Mouse (Mus musculus) midbrain, embryonic 10.5 days (tissue): ENCODE measurements around the gene Aff4. TPM values are rescaled to one million over a fixed set of nuclear protein-coding genes. Genes with fewer than 3 reads are reported as not detected.
"Not testable (repeated sequence)": the region's sequence is repeated elsewhere in the genome, so short reads cannot be mapped to it uniquely, and the experiment has no call there.

Experiments
- DNase-seq: peaks from one replicate; pipeline ENCODE4 v3.0.0-alpha.2; 2017; ENCODE audit warnings: low spot score
- H3K27ac ChIP-seq: fragments of 300-500 bp; sonication (generic); replicated peaks from 2 replicates; pipeline ENCODE4 v1.5.1; 2016; ENCODE audit warnings: mild to moderate bottlenecking
- H3K27me3 ChIP-seq: fragments of 300-500 bp; sonication (generic); 2 replicates; pipeline ENCODE4 v1.6.1; 2016; ENCODE audit warnings: low read depth, mild to moderate bottlenecking; ENCODE audit not compliant: poor library complexity, severe bottlenecking
- H3K36me3 ChIP-seq: fragments of 300-500 bp; sonication (generic); 2 replicates; pipeline ENCODE4 v1.6.1; 2016; ENCODE audit warnings: mild to moderate bottlenecking, moderate library complexity
- H3K4me1 ChIP-seq: fragments of 300-500 bp; sonication (generic); 2 replicates; pipeline ENCODE4 v1.6.1; 2016
- H3K4me3 ChIP-seq: fragments of 300-500 bp; sonication (generic); 2 replicates; pipeline ENCODE4 v1.5.1; 2016; ENCODE audit warnings: mild to moderate bottlenecking, moderate library complexity
- H3K9me3 ChIP-seq: fragments of 300-500 bp; sonication (generic); replicated peaks from 2 replicates; pipeline ENCODE4 v1.6.1; 2016; ENCODE audit warnings: mild to moderate bottlenecking
- WGBS: fragments of 180-500 bp; shearing (Covaris S2); methylation state at CpG from one replicate; pipeline ENCODE4 v1.1.7; 2016; 5-methylcytosine and 5-hydroxymethylcytosine counted together
- polyA plus RNA-seq: library from polyadenylated mRNA; unstranded; fragments of >200 nt; fragmentation: Nextera tagmentation; extraction: Ambion mirVana; gene quantifications from 2 replicates; pipeline ENCODE4 v1.2.1, GENCODE M21; 2016

Gene Aff4
- polyA plus RNA-seq: 27.7 and 40.8 TPM in 2 replicates

DNA sequence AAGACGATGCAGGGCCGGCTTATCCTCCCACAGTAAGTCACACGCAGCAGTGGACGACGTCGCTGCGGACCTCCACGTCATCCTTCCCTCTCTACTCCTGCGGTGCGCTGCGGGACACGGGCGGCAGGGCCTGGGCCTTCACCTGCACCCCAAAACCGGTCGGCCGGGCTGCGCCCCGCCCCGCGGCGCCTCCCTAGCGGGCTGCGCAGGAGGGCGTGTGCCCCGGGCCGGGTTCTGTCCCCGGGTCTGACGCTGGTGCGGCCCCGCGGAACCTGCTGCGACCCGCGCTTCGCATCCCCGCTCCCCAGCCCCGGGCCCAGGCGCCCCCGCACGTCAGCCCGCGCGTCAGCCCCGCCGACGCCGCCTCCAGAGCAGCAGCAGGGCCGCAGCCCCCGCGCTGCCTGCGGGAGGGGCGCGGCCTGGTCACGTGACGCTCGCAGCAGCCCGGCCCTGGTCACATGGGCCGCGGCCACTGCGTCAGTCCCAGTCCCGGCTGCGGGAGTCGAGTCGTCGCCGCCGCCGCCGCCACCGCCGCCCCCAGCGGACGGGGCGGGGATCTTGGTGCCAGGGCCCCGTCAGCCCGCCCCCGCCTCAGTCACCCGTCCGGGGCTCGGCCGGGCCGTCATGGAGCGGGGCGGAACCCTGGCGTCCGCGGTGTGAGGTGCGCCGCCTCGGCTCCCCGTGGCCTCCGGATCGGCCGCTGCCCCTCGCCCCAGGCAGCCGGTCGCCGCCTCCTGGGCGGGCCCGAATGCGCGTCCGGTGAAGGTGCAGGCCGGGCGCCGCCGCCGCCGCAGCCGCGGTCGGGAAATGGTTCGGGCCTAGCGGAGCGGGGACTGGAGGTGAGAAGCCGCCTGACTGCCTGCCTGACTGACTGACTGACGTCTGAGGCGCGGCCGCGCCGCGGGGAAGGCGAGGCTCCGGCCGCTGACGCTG lies at the start of gene Aff4:
TSS of gene Aff4 (plus strand) at position 543 of the 933 bp plus-strand sequence.
- peak within 1 kb of the TSS; percentile 98 for H3K27ac ChIP-seq
- H3K9me3 ChIP-seq: no peaks in the 10 kb centered on the region
- H3K4me1 ChIP-seq: peaks cover 17% of the 10 kb centered on the region
- H3K27me3 ChIP-seq: no peaks in the 10 kb centered on the region; the same call in 1 of the 2 replicates
- peaks cover 14% of the 10 kb centered on the region for H3K36me3 ChIP-seq
- DNase-seq: peak; percentile 91
- WGBS: under 1% methylated on average over 120 of the region's 127 CpGs
- H3K4me3 ChIP-seq: peak within 1 kb of the TSS; percentile 97

DNA sequence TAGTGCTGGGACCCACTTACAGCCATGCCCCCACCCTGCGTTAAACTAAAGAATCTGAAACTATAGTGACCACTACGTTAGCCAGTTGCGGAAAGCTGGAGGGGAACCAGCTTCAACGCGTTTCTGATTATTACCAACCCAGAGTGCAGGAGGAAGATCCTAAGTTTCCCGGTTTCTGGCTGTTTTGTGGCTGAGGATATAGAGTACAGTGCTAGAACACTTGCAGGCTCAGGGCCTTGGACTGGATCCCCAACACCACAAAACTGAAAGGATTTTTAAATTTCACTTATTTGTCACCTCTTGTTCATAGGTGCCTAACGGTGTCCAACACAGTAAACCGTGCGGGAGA lies 49.5 kb upstream of the Aff4 start:
- Histone ChIP-seq H3K4me1 (peaks cover 31% of the 10 kb centered on the region), H3K9me3 (no peaks in the 10 kb centered on the region), H3K27me3 (no peaks in the 10 kb centered on the region), H3K27ac (peak overlapping the region; percentile 95), H3K36me3 (peaks cover 24% of the 10 kb centered on the region), H3K4me3 (peak overlapping the region; percentile 99)
- DNase-seq: no peak
- 63% methylated on average over 9 of the region's 9 CpGs for WGBS

DNA sequence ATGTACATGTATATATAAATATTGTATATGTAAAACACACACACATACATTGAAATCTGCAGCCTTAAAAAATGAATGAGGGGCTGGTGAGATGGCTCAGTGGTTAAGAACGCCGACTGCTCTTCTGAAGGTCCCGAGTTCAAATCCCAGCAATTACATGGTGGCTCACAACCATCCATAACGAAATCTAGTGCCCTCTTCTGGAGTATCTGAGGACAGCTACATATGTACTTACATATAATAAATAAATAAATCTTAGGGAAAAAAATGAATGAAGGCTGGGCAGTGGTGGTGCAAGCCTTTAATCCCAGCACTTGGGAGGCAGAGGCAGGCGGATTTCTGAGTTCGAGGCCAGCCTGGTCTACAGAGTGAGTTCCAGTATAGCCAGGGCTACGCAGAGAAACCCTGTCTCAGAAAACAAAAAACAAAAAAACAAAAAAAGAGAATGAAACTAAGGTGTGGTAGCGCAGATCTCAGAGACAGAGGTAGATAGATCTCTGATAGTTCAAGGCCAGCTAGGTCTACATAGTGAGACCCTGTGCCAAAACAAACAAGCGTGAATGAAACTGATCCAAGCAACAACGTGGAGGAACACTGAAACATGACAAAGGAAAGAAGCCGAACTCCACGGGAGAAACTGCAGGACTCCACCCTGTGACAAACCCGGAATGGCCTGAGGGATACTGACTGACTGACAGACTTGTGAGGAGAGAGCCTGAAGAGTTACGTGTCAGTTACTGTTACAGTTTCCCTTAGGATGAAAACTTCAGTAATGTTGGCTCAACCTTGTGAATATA lies 46.4 kb upstream of the Aff4 start:
- Histone ChIP-seq H3K27ac (no peak overlapping the region), H3K4me1 (peaks cover 10% of the 10 kb centered on the region), H3K36me3 (no peaks in the 10 kb centered on the region), H3K4me3 (no peak overlapping the region), H3K9me3 (no peaks in the 10 kb centered on the region), H3K27me3 (no peaks in the 10 kb centered on the region)
- no peak for DNase-seq
- 88% methylated on average over 14 of the region's 14 CpGs for WGBS

DNA sequence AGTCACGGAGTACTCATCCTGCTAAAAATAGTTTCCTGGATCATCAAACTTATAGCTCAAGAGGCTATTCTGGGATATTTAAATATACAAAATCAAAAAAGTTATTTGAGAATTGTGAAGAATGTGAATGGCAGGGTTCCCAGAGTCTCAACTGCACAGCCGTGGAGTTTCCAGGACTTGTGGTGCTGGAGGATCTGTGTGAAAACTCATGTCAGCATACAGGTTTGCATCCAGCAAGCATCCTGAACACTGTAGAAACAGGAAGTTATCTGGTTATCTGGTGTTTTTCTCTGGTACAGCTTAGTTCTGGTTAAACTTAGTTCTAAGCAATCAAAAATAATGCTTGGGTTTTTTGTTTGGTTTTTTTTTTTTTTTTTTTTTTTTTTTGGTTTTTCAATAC lies 43.7 kb upstream of the Aff4 start:
- Histone ChIP-seq H3K27me3 (no peaks in the 10 kb centered on the region), H3K36me3 (no peaks in the 10 kb centered on the region), H3K4me1 (peaks cover 6% of the 10 kb centered on the region), H3K4me3 (no peak overlapping the region), H3K27ac (no peak overlapping the region), H3K9me3 (no peaks in the 10 kb centered on the region)
- WGBS: 92% methylated on average over 2 of the region's 2 CpGs
- no peak for DNase-seq

DNA sequence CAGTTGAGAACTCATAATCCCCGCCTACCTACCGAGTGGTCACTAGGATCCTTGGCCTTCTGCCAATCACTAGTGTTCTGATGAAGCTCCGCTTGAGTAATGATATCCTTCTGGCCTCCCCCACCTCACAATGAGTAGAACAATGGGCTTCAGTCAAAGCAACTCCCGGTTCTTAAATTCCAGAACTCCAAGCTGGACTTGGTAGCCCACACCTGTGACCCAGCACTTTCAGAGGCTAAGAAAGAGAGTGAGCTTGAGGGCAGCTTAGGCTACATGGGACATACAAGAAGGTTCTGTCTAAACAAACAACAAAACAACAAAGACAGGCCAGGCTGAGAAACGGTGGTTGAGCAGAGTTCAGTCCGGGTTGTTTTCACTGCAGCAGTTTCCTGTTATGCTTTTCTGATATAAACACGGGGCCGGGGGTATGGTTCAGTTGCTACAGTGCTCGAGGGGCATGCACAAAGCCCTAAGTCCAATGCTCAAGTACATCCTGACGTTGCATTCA lies 43.0 kb upstream of the Aff4 start:
- WGBS: 80% methylated on average over 10 of the region's 10 CpGs
- no peak overlapping the region for H3K27ac ChIP-seq
- no peaks in the 10 kb centered on the region for H3K36me3 ChIP-seq
- no peaks in the 10 kb centered on the region for H3K27me3 ChIP-seq
- peaks cover 6% of the 10 kb centered on the region for H3K4me1 ChIP-seq
- no peak overlapping the region for H3K4me3 ChIP-seq
- DNase-seq: no peak
- H3K9me3 ChIP-seq: no peaks in the 10 kb centered on the region

DNA sequence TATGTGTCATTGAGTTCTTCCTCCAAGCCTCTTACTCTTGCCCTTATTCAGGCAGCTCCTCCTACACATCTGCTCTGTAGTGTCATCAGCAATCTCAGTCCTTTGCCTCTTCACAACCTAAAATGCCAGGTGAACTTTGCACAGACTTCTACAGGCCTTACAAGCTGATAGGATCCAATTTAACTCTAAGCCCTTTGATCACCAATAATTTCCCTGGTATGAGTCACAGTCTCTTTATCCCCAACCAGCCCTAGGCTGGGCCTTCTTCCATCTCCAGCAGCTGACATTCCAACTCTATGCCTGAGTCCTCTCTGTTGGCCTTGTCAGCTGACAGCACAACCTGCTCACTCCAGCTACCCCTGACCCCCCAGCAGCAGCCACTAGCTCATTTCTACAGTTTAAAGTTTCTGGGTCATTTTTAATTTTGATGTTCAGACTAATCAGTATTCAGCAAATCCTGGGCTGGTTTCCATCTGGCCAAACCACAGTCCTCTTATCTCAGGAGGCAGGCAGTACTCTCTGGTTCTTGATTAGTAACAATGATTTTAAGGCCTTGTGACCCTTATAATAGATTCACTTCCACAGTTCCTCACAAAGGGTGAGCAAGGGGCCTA lies 42.3 kb upstream of the Aff4 start:
- Histone ChIP-seq H3K36me3 (no peaks in the 10 kb centered on the region), H3K9me3 (no peaks in the 10 kb centered on the region)
- no peak for DNase-seq

DNA sequence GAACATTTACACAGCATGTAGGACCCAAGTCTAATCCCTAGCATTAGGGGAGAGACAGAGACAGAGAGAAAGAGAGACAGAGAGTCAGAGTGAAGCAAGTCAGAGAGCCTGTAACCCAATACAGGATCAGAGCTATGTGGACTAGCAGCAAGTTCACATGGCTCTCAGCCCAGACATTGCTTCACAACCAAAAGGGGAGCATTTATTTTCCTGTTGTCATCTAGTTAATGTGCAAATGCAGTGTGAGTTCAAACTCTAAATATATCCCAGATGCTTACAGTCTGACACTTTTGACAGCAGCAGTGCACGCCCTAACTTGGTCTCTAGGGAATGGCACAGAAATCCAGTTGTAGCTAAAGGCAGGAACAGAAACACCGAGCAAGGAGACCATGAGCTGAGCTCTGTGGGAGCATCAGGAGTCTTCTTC lies 41.7 kb upstream of the Aff4 start:
- 67% methylated on average over 2 of the region's 2 CpGs for whole genome bisulfite sequencing

More for the DNA sequence above, 42.3 kb upstream of the Aff4 start:
- no peak overlapping the region for H3K27ac ChIP-seq
- H3K4me1 ChIP-seq: peaks cover 6% of the 10 kb centered on the region
- no peaks in the 10 kb centered on the region for H3K27me3 ChIP-seq
- H3K4me3 ChIP-seq: no peak overlapping the region

DNA sequence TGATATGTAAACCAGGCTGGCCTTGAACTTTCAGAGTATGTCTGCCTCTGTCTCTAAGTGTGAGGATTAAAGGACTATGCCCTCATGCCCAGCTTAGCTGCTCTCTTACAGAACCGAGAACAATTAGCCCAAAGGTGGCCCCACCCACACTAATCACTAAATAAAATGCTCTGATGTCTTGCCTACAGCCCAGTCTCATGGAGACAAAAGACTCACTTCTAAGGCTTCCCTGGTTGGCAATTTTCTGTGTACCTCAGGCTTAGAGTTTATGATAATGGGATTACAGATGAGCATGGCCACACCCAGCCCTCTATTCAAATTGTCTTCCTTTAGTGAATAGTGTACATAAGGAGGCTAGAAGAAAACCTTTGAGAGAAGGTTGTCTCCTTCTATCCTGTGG lies 39.2 kb upstream of the Aff4 start:
- H3K36me3 ChIP-seq: no peaks in the 10 kb centered on the region
- H3K27ac ChIP-seq: no peak overlapping the region
- no peaks in the 10 kb centered on the region for H3K27me3 ChIP-seq
- no peak overlapping the region for H3K4me3 ChIP-seq
- H3K9me3 ChIP-seq: no peaks in the 10 kb centered on the region
- 26% methylated on average over 1 of the region's 1 CpGs for WGBS
- peaks cover 6% of the 10 kb centered on the region for H3K4me1 ChIP-seq
- no peak for DNase-seq

More for the DNA sequence above, 41.7 kb upstream of the Aff4 start:
- Histone ChIP-seq H3K4me3 (no peak overlapping the region), H3K27me3 (no peaks in the 10 kb centered on the region), H3K27ac (no peak overlapping the region), H3K4me1 (peaks cover 6% of the 10 kb centered on the region), H3K36me3 (no peaks in the 10 kb centered on the region), H3K9me3 (no peaks in the 10 kb centered on the region)
- DNase-seq: no peak

DNA sequence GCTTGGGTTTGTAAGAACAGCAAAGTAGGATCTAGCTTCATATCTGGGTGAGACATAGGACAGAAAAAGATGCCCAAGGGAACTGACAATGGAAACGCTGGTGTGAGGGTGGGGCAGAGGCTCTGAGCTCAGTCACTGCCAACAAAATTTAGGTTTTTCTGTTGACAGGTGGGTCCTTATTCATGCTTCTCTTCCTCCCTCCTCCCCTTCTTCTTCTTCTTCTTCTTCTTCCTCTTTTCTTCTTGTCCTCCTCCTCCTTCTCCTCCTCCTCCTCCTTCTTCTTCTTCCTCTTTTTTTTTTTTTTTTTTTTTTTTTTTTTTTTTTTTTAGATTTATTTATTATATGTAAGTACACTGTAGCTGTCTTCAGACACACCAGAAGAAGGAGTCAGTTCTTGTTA lies 37.8 kb upstream of the Aff4 start:
- H3K27me3 ChIP-seq, H3K27ac ChIP-seq, H3K4me3 ChIP-seq, H3K9me3 ChIP-seq, H3K4me1 ChIP-seq, H3K36me3 ChIP-seq, DNase-seq: not testable (repeated sequence)
- 73% methylated on average over 1 of the region's 1 CpGs for WGBS

DNA sequence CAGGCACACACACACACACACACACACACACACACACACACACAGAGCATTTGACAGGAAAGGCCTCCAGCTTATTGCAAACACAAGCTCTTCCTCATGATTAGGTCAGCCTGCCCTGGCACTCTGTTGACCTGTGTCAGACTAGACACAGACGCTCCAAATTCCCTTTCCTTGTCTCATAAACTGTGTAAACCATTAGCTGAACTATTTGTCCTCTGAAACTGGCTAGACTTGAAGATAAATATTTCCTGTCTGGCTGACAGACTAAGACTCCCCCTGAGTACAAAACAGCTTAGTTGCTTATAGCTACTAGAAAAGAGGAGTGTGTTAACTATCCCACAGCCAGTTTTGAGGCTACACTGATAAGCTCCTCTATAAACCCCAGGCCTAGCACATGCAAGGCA lies 35.9 kb upstream of the Aff4 start:
- Histone ChIP-seq H3K27ac (no peak overlapping the region), H3K4me1 (peaks cover 6% of the 10 kb centered on the region), H3K4me3 (no peak overlapping the region), H3K9me3 (no peaks in the 10 kb centered on the region), H3K36me3 (no peaks in the 10 kb centered on the region), H3K27me3 (no peaks in the 10 kb centered on the region)
- 76% methylated on average over 1 of the region's 1 CpGs for WGBS
- DNase-seq: no peak

DNA sequence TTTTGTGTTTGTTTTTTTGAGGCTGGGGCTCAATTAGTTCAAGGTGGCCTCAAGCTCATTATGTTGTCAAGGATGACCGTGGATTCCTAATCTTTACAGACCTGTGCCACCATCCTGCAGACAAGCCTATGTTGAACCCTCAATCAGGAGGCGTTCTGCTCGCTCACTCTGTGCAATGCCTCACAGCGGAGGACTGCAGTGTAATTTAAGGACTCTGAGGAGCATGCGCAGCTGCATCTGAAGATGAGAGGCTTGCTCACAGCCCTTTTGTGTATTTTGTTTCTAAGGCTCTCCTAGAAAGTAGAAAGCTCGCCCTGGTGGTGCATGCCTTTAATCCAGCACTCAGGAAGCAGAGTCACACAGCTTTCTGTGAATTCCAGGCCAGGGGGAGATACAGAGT lies 33.6 kb upstream of the Aff4 start:
- Histone ChIP-seq H3K27ac (no peak overlapping the region), H3K36me3 (no peaks in the 10 kb centered on the region), H3K4me3 (no peak overlapping the region), H3K4me1 (no peaks in the 10 kb centered on the region), H3K9me3 (no peaks in the 10 kb centered on the region), H3K27me3 (no peaks in the 10 kb centered on the region)
- 60% methylated on average over 6 of the region's 6 CpGs for WGBS
- peak; percentile 13 for DNase-seq

DNA sequence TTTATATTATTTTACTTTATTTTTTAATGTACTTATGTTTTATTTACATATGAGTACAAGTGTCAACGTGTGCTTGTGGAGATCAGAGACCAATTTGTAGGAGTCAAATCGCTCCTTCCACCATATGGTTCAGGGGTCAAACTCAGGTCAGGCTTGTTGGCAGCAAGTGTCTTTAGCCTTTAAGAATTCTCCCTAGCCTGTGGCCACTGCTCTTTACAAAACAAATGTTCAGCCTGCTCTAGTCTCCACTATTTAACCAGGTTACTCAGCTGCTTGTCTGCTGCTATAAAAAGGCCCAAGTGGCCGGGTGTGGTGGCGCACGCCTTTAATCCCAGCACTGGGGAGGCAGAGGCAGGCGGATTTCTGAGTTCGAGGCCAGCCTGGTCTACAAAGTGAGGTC lies 32.6 kb upstream of the Aff4 start:
- no peak for DNase-seq
- WGBS: 87% methylated on average over 7 of the region's 7 CpGs
- Histone ChIP-seq H3K27me3 (no peaks in the 10 kb centered on the region), H3K27ac (no peak overlapping the region), H3K4me3 (no peak overlapping the region), H3K9me3 (no peaks in the 10 kb centered on the region), H3K36me3 (no peaks in the 10 kb centered on the region), H3K4me1 (no peaks in the 10 kb centered on the region)
